Mouse (Mus musculus) gastrocnemius, adult 18-20 months (tissue): ENCODE results near the gene Hint3. TPM values are rescaled to one million over a fixed set of nuclear protein-coding genes. Genes with fewer than 3 reads are reported as not detected.
"Not testable (repeated sequence)": the region's sequence is repeated elsewhere in the genome, so short reads cannot be mapped to it uniquely, and the experiment has no call there.

ENCODE experiments used
- DNase-seq: peaks from one replicate; pipeline ENCODE4 v3.0.0; 2021; ENCODE audit warnings: low spot score
- long read RNA-seq, 2 experiments: library from polyadenylated mRNA; stranded (forward); transcript quantifications; one replicate each; pipeline ENCODE4 v2.0.0; 2021
- total RNA-seq, 2 experiments: library from RNA; stranded (reverse); gene quantifications; 2 replicates each; pipeline ENCODE4 v1.2.3; 2021

Gene Hint3
- 10 to 100 TPM; 56.0 to 62.1 TPM for total RNA-seq
- long read RNA-seq, experiment 1, transcript Hint3-203 (5 exons, 875 nt), result major isoform, 109 of 111 reads
- long read RNA-seq, experiment 1, partial matches to known transcripts, result 1 of 111 reads
- long read RNA-seq, experiment 1, other reads (novel, unspliced or antisense), result 1 of 111 reads
- long read RNA-seq, experiment 2, transcript Hint3-203 (5 exons, 875 nt), result major isoform, 100 of 102 reads
- long read RNA-seq, experiment 2, partial matches to known transcripts, result 1 of 102 reads
- long read RNA-seq, experiment 2, other reads (novel, unspliced or antisense), result 1 of 102 reads

DNA sequence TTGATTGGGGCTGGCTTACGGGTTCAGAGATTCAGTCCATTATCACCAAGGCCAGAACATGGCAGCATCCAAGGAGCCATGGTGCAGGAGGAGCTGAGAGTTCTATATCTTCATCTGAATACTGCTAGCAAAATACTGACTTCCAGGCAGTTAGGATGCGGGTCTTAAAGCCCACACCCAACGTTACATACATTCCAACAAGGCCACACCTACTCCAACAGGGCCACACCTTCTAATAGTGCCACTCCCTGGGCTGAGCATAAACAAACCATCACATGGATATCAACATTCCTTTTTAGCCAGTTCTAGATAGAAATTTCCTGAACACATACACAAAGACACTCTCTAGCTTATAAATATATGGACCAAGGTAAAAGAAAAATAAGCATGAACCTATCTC is at the start of gene Hint3:
TSS of gene Hint3 (minus strand) at position 120 of the 400 bp plus-strand sequence.
- no peak for DNase-seq

GRCm38 (mm10) chr10:30678051-30678450 is 48.6 kb upstream of the Hint3 start:
- DNase-seq, result no peak

DNA sequence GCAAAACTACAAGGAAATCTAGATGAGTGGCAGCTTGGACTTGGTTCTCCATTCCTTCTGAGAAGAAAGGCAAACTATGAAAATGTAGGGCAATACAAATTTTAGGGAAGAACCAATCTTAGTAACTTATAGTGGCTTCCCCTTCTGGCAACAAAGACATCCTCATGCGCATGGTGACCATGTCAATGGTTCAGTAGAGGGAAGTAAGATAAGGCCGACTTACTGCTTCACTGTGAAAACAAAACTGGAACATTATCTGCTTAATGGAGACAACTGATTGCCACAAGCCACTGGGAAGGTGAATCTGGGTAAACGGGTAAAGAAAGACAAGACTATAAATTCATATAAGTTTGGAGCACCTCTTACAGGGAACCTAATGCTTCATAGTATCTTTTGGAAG is 45.4 kb upstream of the Hint3 start:
- no peak for DNase-seq

GRCm38 (mm10) chr10:30666580-30666979 is 37.1 kb upstream of the Hint3 start:
- no peak for DNase-seq

GRCm38 (mm10) chr10:30660564-30661328 is 31.3 kb upstream of the Hint3 start:
- no peak for DNase-seq

DNA sequence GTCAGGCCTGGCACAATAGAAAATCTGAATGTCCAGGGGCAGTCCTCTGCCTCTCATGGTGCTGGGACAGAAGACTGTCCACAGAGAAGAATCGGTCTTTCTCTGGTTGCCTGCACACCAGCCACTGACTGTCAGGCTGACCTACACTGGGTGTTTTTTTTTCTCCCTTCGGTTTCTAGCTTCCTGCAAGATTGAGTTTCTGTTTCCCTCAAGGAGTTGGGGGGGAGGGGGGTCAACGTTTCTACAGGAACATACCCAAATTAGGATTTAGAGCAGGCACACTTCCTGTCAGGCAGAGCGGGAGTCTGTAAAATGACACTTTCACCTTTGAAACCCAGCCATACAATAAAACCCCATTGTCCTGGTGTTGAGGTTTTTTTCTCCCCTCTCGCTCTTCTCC is 26.2 kb upstream of the Hint3 start:
- no peak for DNase-seq

DNA sequence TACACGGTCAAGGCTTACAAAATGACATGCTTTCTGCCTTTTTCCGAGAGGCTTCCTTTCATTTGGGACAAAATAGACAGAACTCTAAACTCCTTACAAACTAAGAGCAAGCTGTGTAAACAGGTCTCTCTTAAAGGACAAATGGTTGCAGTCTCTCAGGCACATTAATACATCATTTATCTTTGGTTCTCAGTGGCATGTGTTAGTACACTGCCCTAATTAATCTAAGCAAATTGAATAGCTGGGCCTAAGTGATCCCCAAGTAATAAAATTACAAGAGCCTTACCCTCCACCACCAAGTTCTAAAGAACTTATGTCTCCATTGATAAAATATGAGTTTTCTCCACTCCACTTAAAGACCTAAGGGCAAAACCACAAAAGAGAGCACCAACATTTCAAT is 18.2 kb upstream of the Hint3 start:
- no peak for DNase-seq

- DNase-seq, result no peak
Measured at GRCm38 (mm10) chr10:30638216-30638615, 8.8 kb upstream of the Hint3 start.

GRCm38 (mm10) chr10:30636474-30637154 is 7.2 kb upstream of the Hint3 start:
- DNase-seq, result not testable (repeated sequence)

- no peak for DNase-seq
Measured at GRCm38 (mm10) chr10:30632718-30633117, 3.3 kb upstream of the Hint3 start.

GRCm38 (mm10) chr10:30629977-30630376 is 545 bp upstream of the Hint3 start:
- no peak for DNase-seq

- not testable (repeated sequence) for DNase-seq
Measured at GRCm38 (mm10) chr10:30628444-30628843, 988 bp downstream of the Hint3 start.

GRCm38 (mm10) chr10:30627548-30627947 is 1.9 kb downstream of the Hint3 start:
- no peak for DNase-seq

- no peak for DNase-seq
Measured at GRCm38 (mm10) chr10:30624161-30625019, 5.0 kb downstream of the Hint3 start.

DNA sequence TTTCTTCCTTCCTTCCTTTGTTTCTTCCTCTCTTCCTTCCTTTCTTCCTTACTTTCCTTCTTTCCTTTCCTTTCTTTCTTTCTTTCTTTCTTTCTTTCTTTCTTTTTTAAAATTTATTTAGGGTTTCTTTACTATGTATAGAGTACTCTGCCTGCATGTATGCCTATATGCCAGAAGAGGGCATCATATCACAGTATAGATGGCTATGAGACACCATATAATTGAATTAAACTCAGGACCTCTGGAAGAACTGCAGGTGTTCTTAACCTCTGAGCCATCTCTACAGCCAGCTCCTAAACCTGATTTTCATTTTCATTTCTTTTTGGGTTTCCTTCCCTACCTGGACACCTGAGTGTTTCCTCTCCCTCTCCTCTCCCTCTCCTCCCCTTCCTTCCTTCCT is 6.5 kb downstream of the Hint3 start:
- DNase-seq, result no peak

GRCm38 (mm10) chr10:30618918-30619210 is 10.6 kb downstream of the Hint3 start:
- DNase-seq, result no peak

- peak; percentile 98 for DNase-seq
Measured at GRCm38 (mm10) chr10:30618091-30618917, 11.1 kb downstream of the Hint3 start.

DNA sequence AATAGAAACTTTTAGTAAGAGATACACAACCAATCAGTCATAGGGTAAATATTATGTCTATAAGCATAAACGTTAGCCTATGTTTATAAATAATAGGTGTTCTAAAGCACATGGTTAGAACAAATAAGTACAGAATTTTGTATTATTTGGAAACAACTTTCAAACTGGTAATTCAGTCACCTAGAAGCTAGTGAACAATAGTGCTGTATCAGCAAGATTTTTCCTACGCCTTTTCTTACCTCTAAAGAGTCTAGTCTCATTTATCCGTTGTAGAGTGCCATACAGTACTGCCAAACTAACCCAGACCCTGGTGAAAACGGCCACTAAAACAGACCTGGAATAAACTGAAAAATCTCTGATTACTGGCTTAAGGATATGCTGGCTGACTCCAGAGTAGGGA is 16.4 kb downstream of the Hint3 start:
- no peak for DNase-seq

- DNase-seq, result no peak
Measured at GRCm38 (mm10) chr10:30609614-30610013, 19.8 kb downstream of the Hint3 start.

GRCm38 (mm10) chr10:30608109-30608508 is 21.3 kb downstream of the Hint3 start:
- no peak for DNase-seq

DNA sequence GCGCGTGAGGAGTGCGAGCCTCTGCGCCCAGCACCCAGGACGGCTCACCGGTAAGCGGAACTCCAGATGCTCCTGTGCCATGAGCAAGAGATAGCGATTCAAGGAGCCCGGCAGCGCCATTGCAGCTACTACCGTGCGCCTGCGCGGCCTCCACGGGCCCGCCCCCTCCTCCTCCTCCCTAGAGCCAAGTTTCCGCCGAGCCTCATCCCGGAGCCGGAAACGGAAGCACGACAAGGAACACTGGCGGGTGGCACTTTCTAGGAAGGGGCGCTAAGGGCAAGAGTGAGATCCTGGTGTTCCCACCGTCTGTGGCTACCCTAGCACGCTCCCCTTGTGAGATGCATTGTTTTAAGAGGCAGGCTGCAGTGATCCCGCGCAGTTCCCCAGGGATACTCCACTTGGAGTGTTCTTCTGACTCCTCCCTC is 28.9 kb downstream of the Hint3 start, which contains the start of gene Trmt11:
TSS of gene Trmt11 (minus strand) at position 208 of the 425 bp plus-strand sequence.
- DNase-seq, result peak; percentile 92
